Mouse (Mus musculus): ENCODE measurements at regions not wholly inside any gene's neighbourhood (a gene's known extent, or its start where the extent isn't known, plus 50 kb on each side); places are given as distances from the start of the nearest gene placed in this dataset.

DNA sequence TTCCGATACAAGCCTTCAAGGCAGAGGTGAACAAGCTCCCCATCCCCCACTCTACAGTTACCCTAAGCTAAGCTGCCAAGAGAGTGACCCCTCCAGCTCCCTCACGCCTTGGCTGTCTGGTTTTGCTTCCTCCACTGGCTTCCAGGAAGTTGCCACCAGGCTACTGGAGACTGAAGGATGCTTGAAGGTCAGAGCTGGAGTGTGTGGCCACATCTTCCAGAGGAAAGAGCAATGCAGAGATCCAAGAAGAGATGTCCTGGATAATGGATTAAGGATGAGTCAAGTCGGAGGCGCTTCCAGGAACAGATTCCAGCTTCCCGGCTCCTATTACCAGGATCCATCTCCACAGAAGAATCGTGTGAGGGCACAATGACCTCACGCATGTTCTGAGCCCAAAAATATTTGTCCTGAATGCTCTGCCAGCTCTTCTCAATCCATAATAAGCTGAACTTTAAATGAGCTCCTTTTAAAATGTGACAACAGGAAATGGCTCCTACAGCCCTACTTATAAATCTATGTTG, 318.5 kb downstream of the Qk start:
- no peak for DNase-seq (ENCODE audit: low spot score)

DNA sequence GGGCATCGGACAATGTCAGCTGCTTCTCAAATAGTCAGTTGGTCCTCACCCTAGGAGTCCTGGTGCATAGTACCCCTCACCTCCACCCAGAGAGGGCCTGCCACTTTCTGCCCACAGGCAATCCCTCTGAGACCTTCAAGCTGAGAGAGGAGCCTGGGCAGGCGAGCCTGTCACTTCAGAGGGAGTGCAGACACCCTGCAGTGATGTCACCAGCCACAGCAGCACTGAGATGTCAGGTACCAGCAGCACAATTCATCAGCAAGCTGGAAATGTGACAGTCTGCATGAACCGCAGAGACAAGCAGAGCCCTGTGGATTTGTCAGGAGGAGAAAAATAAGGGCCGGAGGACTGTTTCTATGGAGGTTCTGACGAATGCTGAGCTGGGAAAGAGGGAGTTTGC, 324.3 kb downstream of the Qk start:
- DNase-seq (ENCODE audit: low spot score) = no peak

- DNase-seq (ENCODE audit: low spot score) = no peak
Observed at GRCm38 (mm10) chr17:9990744-9991143, 321.2 kb upstream of the Pabpc6 start.

DNA sequence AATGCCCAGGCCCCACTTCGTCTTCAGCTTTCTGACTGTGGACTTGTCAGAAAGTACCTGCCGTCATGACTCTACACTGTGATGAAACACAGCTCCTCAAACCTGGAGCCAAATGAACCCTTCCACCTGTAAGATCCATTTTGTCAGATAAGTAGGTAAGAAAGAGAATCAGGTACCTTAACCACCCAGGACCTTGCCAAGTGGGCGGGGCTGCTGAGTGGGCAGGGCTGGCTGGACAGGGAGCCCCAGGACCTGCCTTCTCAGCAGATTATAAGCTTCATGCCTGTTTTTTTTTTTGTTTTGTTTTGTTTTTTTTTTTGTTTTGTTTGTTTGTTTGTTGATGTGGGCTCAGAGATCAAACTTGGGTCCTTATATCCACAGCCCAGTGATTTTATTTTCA, 311.8 kb upstream of the Pabpc6 start:
- no peak for DNase-seq (ENCODE audit: low spot score)

DNA sequence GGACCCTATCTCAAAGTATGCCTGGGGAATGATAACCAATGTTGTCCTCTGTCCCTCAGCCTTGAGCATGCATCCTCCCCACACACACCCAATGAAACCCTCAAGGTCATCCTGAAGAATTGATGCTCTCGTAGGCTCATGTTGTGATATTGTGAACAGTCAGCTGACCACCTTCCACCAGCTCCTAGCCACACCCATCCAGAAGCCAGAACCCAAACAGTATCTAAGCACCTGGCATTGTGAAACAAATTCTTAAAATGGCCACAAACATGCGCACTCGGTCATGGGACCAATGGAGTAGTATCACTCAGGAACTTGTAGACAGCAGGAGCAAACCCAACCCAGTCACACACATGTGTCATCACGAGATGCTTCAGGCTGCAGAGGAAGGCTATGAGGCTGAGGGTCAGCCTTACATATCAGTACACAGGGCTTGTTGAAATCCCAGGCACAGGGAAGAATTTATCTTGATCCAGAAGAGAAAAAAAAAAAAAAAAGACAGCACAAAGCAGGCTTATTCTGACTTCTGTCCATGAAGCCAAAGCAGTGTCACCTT, 307.4 kb upstream of the Pabpc6 start:
- DNase-seq (ENCODE audit: low spot score) = no peak

DNA sequence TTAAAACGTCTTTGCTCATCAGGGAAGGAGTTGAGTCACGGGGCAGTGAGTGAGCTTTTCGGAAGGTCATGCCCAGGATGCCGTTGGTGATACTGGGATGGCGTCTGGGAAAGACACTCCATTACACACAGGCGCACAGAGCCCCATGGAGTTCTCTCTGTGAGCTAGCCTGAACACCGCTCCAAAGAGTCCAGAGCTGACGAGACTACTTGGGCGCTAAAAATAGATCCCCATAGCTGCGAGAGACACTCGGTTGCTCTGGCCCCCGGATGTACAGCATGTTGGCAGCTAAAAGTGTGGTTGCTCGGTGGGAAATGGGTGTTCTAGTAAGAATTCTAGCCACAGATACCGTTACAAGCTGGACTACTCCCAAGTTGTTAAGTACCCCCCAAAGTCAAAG, 306.5 kb upstream of the Pabpc6 start:
- no peak for DNase-seq (ENCODE audit: low spot score)

GRCm38 (mm10) chr17:9975153-9975552, 305.6 kb upstream of the Pabpc6 start:
- DNase-seq (ENCODE audit: low spot score) = no peak

GRCm38 (mm10) chr17:9967988-9968387, 298.5 kb upstream of the Pabpc6 start:
- no peak for DNase-seq (ENCODE audit: low spot score)

DNA sequence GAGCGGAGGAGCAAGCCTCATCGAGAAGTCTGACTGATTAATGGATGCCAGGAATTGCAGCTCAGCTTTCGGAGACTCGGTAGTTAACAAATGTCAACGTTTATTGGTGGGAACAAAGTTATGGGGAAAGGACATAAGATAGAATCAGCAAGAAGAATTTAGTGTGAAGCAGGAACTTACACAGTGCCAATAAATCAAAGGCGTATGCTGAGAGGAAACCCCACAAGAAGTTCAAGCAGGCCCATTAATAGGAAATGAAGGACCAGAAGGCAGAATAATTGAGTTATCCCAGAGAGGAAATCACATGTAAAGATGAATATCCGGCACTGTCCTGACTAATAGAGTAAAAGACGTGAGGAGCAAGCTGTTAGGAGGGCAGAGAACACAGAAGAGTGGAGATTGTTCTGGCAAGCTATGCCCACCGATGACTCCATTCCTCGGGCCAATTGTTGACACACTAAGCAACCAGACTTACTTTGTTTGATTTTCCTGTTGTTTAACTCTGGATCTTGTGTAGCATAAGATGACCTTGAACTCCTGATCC, 293.4 kb upstream of the Pabpc6 start:
- no peak for DNase-seq (ENCODE audit: low spot score)

DNA sequence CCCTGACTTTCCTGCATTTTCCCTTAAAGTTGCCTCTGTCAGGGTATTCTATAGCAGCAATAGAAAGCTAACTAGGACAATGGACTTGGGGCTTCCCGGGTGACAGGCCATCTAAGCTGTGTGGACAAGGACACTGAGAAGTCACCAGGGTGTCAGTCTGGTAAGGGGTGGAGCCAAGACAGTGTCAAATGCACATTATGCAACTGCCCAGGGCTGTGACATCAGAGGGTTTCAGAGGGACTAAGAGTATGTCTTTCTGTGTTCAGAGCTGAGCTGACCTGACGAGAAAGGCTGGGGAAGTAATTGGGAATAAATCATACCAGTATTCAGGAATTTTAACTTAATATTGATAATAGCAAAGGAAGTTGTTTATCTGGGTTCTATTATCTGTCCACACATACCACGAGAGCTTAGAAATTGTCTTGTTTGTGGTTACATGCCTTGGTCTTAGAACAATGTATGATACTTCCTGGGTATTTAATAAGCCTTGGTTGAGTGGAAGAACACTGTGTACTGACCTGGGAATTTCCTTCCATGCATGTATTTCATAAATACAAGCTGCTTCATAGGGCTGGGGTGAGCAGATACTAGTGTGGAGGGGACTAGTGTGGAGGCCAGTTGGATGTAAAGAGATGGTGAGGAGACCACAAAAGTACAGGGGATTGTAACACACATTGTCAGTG, 279.6 kb upstream of the Pabpc6 start:
- no peak for DNase-seq (ENCODE audit: low spot score)

DNA sequence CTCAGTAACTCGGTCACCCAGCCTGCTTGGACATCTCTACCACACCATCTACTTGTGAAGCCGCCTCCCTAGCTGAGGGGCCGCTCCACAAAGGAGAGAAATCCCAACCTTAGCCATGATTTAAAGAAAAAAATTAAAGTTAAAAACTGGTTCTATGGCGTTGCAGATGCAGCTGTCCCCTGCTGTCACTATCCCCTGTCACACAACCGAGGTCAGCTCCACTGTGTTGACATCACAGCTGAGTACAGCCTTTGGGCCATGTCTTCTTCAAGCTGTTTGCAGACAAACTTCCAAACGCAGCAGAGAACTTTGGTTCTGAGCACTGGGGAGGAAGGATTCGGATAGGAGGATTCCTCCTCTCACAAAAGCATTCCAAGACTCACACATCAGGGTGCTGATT, 278.1 kb upstream of the Pabpc6 start:
- no peak for DNase-seq (ENCODE audit: low spot score)

DNA sequence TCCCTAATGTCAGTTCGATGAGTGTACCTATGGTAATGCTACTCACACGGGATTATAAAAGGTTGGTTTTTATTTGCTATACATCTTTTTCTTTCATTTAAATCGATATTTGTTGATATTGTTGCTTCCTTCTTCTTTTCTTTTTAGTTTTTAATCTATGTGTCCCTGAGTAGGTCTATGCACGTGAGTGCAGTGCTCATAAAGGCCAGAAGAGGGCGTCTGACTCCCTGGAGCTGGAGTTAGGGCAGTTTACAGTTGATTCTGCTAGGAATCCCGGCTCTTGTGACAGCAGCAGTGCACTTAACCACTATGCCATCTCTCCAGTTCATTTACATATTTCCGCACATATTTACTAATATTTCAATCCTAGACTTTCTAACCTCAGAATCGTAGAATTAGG, 275.0 kb upstream of the Pabpc6 start:
- DNase-seq (ENCODE audit: low spot score) = no peak

GRCm38 (mm10) chr17:9942171-9942570, 272.7 kb upstream of the Pabpc6 start:
- DNase-seq (ENCODE audit: low spot score) = no peak

- DNase-seq (ENCODE audit: low spot score) = no peak
Observed at GRCm38 (mm10) chr17:9939576-9939975, 270.1 kb upstream of the Pabpc6 start.

DNA sequence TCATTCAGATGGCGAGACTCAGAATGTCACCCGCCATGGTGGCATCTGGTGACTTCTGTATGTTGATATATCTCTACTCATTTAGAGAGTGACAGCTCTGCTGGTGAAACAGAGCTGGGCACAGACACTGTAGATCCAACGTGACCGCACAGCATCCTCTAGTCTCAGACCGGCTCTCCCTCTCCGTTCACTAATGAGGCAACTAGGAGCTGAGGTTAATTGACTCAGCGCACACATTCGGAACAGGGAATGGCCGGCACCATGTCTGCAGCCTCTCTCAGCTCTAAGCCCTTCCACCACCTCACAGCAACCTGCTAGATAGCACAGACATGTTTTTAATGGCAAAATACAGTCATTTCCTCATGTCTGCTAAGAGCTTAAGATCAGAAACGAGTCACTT, 268.9 kb upstream of the Pabpc6 start:
- no peak for DNase-seq (ENCODE audit: low spot score)

DNA sequence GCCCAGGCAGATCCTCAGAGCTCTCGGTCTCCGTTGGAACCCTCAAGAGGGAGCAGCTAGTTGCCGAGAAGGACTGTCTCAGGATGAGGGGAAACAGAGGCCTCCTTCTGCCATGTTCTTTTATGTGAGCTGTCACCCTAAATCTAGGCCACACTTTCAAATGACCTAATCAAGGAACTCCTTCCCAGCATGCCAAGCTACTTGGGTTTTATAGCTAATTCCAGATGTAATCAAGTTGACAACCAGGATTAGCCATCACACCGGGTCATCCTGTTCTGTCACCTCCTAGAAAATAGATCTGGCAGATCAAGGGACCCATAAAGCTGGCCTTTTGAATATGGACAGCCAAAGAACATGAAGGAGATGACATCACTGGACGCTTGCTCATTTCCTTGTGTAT, 267.7 kb upstream of the Pabpc6 start:
- no peak for DNase-seq (ENCODE audit: low spot score)

- DNase-seq (ENCODE audit: low spot score) = no peak
Observed at GRCm38 (mm10) chr17:9932186-9932585, 262.7 kb upstream of the Pabpc6 start.

DNA sequence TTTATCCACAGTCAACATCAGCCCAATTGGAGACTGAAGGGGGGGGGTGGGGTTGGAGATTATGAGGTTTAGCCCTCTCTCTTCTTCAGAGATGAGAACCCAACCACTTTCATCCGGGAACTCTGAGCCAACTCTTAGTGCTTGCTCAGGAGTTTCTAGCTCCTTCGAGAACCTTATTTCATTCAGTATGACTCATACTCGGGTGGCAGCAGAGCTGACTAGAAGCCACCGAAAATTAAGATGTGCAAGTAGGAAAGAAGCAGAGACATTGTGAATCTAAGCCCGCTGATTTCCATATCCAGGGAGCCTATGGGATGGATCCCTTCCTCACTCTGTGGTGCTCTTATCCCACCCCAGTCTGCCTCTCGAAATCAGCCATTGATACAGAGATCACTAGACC, 262.0 kb upstream of the Pabpc6 start:
- no peak for DNase-seq (ENCODE audit: low spot score)

GRCm38 (mm10) chr17:9929448-9930088, 260.1 kb upstream of the Pabpc6 start:
- no peak for DNase-seq (ENCODE audit: low spot score)

DNA sequence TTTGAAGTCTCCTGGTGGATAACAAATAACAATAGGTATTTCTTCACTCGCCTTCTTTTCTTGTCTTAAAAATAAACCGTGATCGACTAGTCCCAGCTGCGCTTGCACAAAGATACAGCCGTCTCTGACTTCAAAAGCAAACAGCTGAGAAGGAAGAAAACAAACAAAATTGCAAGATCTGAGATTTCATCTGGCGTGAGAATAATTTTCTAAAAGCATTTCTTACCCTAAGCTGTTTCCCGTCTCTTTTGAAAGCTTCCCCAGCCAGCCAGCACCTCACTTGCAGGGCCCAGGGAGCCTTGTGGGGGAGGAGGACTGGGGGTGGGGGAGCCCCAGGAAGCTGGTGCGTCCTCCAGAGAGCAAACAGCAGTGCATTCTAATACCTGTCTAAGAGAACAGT, 258.2 kb upstream of the Pabpc6 start:
- DNase-seq (ENCODE audit: low spot score) = no peak

DNA sequence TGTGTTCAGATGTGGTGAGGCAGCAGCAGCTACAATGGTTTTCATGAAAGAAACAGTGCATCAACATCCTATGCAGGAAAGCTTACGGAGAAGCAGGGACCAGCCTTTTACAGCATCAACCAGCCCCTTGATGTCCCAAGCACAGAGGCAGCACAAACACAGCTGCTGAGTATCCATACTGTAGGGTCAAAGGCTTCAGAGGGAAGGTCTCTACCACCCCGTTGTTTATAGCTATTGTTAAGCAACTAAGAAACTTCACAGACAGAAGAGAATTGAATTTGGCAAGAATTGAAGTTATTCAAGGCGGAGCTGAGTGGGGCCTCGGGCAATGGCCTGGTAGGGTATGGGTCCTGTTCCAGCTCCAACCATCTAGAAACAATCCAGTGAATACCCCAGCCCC, 256.8 kb upstream of the Pabpc6 start:
- no peak for DNase-seq (ENCODE audit: low spot score)

DNA sequence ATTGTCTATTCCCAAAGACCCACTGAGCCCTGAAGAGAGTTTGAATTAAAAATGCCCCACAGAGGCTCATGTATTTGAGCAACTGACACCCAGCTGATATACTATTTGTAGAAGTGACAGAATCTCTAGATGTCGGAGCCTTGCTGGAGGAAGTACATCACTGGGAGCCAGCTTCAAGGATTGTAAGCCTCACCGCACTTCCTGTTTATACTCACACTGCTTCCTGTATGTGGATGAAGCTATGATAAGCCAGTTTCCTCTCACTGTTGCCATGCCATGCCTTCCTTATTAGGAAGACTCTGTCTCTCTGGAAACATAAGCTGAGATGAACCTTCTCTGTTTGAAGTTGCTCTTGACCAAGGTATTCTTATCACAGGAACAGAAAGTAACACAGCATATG, 251.8 kb upstream of the Pabpc6 start:
- DNase-seq (ENCODE audit: low spot score) = peak; percentile 44

- no peak for DNase-seq (ENCODE audit: low spot score)
Observed at GRCm38 (mm10) chr17:9917031-9917430, 247.5 kb upstream of the Pabpc6 start.

All from thymus, postnatal 0 days (tissue).